Mouse (Mus musculus) right cerebral cortex, postnatal 14 days (tissue): ENCODE data around the gene Nkpd1.
A peak's percentile ranks its signal among the peaks of the same experiment; 100 is the strongest.

Experiments
- DNase-seq: peaks from one replicate; pipeline ENCODE4 v3.0.0; 2022

The Nkpd1 gene

GRCm38 (mm10) chr7:19517652-19518365, at the start of gene Nkpd1:
TSS of gene Nkpd1 (plus strand) at chr7:19517838.
- DNase-seq, result no peak

- no peak for DNase-seq
Measured at GRCm38 (mm10) chr7:19468279-19468678, 49.4 kb upstream of the Nkpd1 start.

GRCm38 (mm10) chr7:19469404-19469803, 48.2 kb upstream of the Nkpd1 start:
- no peak for DNase-seq

GRCm38 (mm10) chr7:19470308-19470707, 47.3 kb upstream of the Nkpd1 start:
- DNase-seq, result no peak

- DNase-seq, result no peak
Measured at GRCm38 (mm10) chr7:19472403-19472802, 45.2 kb upstream of the Nkpd1 start.

GRCm38 (mm10) chr7:19473875-19474443, 43.7 kb upstream of the Nkpd1 start:
- peak; percentile 87 for DNase-seq

- no peak for DNase-seq
Measured at GRCm38 (mm10) chr7:19477084-19477483, 40.6 kb upstream of the Nkpd1 start.

GRCm38 (mm10) chr7:19477624-19478384, 39.8 kb upstream of the Nkpd1 start:
- no peak for DNase-seq

- DNase-seq, result no peak
Measured at GRCm38 (mm10) chr7:19483281-19483680, 34.4 kb upstream of the Nkpd1 start.

- no peak for DNase-seq
Measured at GRCm38 (mm10) chr7:19485488-19485887, 32.1 kb upstream of the Nkpd1 start.

GRCm38 (mm10) chr7:19486549-19486948, 31.1 kb upstream of the Nkpd1 start:
- no peak for DNase-seq

GRCm38 (mm10) chr7:19489525-19489924, 28.1 kb upstream of the Nkpd1 start:
- peak; percentile 34 for DNase-seq

- DNase-seq, result no peak
Measured at GRCm38 (mm10) chr7:19491731-19492130, 25.9 kb upstream of the Nkpd1 start.

GRCm38 (mm10) chr7:19494751-19495474, 22.7 kb upstream of the Nkpd1 start:
- no peak for DNase-seq

- no peak for DNase-seq
Measured at GRCm38 (mm10) chr7:19495521-19496213, 22.0 kb upstream of the Nkpd1 start.

GRCm38 (mm10) chr7:19496214-19496555, 21.5 kb upstream of the Nkpd1 start:
- no peak for DNase-seq

GRCm38 (mm10) chr7:19498326-19498725, 19.3 kb upstream of the Nkpd1 start:
- DNase-seq, result no peak

GRCm38 (mm10) chr7:19500420-19501363, 16.9 kb upstream of the Nkpd1 start:
- DNase-seq, result no peak

- no peak for DNase-seq
Measured at GRCm38 (mm10) chr7:19501658-19502057, 16.0 kb upstream of the Nkpd1 start.

- DNase-seq, result no peak
Measured at GRCm38 (mm10) chr7:19503481-19504068, 14.1 kb upstream of the Nkpd1 start.

GRCm38 (mm10) chr7:19506326-19506725, 11.3 kb upstream of the Nkpd1 start:
- DNase-seq, result no peak
